Mouse (Mus musculus) liver, embryonic 13.5 days (tissue): ENCODE results near the gene Scgb1a1. TPM values are rescaled to one million over a fixed set of nuclear protein-coding genes. Genes with fewer than 3 reads are reported as not detected.

ENCODE experiments used
- ATAC-seq: fragments of 200-750 bp; cut with Nextera tagmentation; 2 replicates; pipeline ENCODE4 v1.8.0; 2017; ENCODE audit warnings: low read depth, mild to moderate bottlenecking, moderate number of reproducible peaks, moderate library complexity
- DNase-seq: peaks from one replicate; pipeline ENCODE4 v3.0.0; 2022
- H3K27ac ChIP-seq: fragments of 300-500 bp; sonication (generic); 2 replicates; pipeline ENCODE4 v1.5.1; 2015; ENCODE audit warnings: moderate library complexity, mild to moderate bottlenecking, inconsistent platforms
- H3K27me3 ChIP-seq: fragments of 300-500 bp; sonication (generic); 2 replicates; pipeline ENCODE4 v1.6.1; 2015; ENCODE audit warnings: mild to moderate bottlenecking, inconsistent platforms
- H3K36me3 ChIP-seq: fragments of 300-500 bp; sonication (generic); 2 replicates; pipeline ENCODE4 v1.6.1; 2015; ENCODE audit warnings: mild to moderate bottlenecking, inconsistent platforms
- H3K4me1 ChIP-seq: fragments of 300-500 bp; sonication (generic); replicated peaks from 2 replicates; pipeline ENCODE4 v1.6.1; 2015; ENCODE audit warnings: inconsistent platforms
- H3K4me2 ChIP-seq: fragments of 300-500 bp; sonication (generic); 2 replicates; pipeline ENCODE4 v1.6.1; 2015; ENCODE audit warnings: inconsistent platforms, mild to moderate bottlenecking, moderate library complexity
- H3K4me3 ChIP-seq: fragments of 300-500 bp; sonication (generic); replicated peaks from 2 replicates; pipeline ENCODE4 v1.5.1; 2015; ENCODE audit warnings: mild to moderate bottlenecking, inconsistent platforms
- H3K9ac ChIP-seq: fragments of 300-500 bp; sonication (generic); 2 replicates; pipeline ENCODE4 v1.6.1; 2015; ENCODE audit warnings: mild to moderate bottlenecking, inconsistent platforms
- H3K9me3 ChIP-seq: fragments of 300-500 bp; sonication (generic); replicated peaks from 2 replicates; pipeline ENCODE4 v1.6.1; 2016; ENCODE audit warnings: inconsistent platforms
- WGBS: fragments of 180-500 bp; shearing (Covaris S2); methylation state at CpG from one replicate; pipeline ENCODE4 v1.1.7; 2015; ENCODE audit not compliant: insufficient replicate concordance; 5-methylcytosine and 5-hydroxymethylcytosine counted together
- polyA plus RNA-seq: library from polyadenylated mRNA; unstranded; fragments of >200 nt; fragmentation: Nextera tagmentation; extraction: Ambion mirVana; gene quantifications from 2 replicates; pipeline ENCODE4 v1.2.1, GENCODE M21; 2015

The Scgb1a1 gene
- polyA plus RNA-seq, 1 experiment from 2014 or later = not detected

- ATAC-seq (no peak), DNase-seq (no peak)
- Histone ChIP-seq H3K36me3 (peaks cover 24% of the 10 kb centered on the region), H3K9ac (no peak overlapping the region), H3K4me3 (no peak overlapping the region), H3K9me3 (no peaks in the 10 kb centered on the region), H3K4me2 (no peak overlapping the region), H3K4me1 (no peaks in the 10 kb centered on the region), H3K27me3 (no peaks in the 10 kb centered on the region), H3K27ac (no peak overlapping the region)
- 52% methylated on average over 4 of the region's 4 CpGs for WGBS
Observed at GRCm38 (mm10) chr19:9116268-9116667, 28.5 kb upstream of the Scgb1a1 start.

GRCm38 (mm10) chr19:9112043-9112442 is 24.3 kb upstream of the Scgb1a1 start:
- DNase-seq = no peak

GRCm38 (mm10) chr19:9110182-9110869 is 22.6 kb upstream of the Scgb1a1 start:
- 46% methylated on average over 4 of the region's 4 CpGs for WGBS
- H3K27me3 ChIP-seq = no peaks in the 10 kb centered on the region
- peaks cover 16% of the 10 kb centered on the region for H3K36me3 ChIP-seq
- no peak overlapping the region for H3K9ac ChIP-seq
- no peaks in the 10 kb centered on the region for H3K9me3 ChIP-seq
- no peak overlapping the region for H3K4me3 ChIP-seq
- H3K27ac ChIP-seq = no peak overlapping the region
- H3K4me2 ChIP-seq = no peak overlapping the region
- peak; percentile 64 for ATAC-seq
- peaks cover 15% of the 10 kb centered on the region; the same call in 1 of the 2 replicates for H3K4me1 ChIP-seq
- DNase-seq = peak; percentile 20

More at GRCm38 (mm10) chr19:9112043-9112442, 24.3 kb upstream of the Scgb1a1 start:
- Histone ChIP-seq H3K27ac (no peak overlapping the region), H3K4me1 (peaks cover 5% of the 10 kb centered on the region; the same call in 1 of the 2 replicates), H3K9me3 (no peaks in the 10 kb centered on the region), H3K36me3 (peaks cover 16% of the 10 kb centered on the region), H3K9ac (no peak overlapping the region), H3K4me2 (no peak overlapping the region), H3K4me3 (no peak overlapping the region), H3K27me3 (no peaks in the 10 kb centered on the region)
- 70% methylated on average over 8 of the region's 8 CpGs for WGBS
- no peak for ATAC-seq

GRCm38 (mm10) chr19:9108536-9108935 is 20.8 kb upstream of the Scgb1a1 start:
- no peak for ATAC-seq
- no peak overlapping the region for H3K9ac ChIP-seq
- H3K4me2 ChIP-seq = no peak overlapping the region
- no peak for DNase-seq
- H3K36me3 ChIP-seq = peaks cover 11% of the 10 kb centered on the region
- H3K4me3 ChIP-seq = no peak overlapping the region
- 82% methylated on average over 1 of the region's 1 CpGs for WGBS
- no peaks in the 10 kb centered on the region for H3K27me3 ChIP-seq
- no peaks in the 10 kb centered on the region for H3K9me3 ChIP-seq
- peaks cover 15% of the 10 kb centered on the region; the same call in 1 of the 2 replicates for H3K4me1 ChIP-seq
- H3K27ac ChIP-seq = no peak overlapping the region

GRCm38 (mm10) chr19:9107379-9107755 is 19.6 kb upstream of the Scgb1a1 start:
- Histone ChIP-seq H3K27ac (no peak overlapping the region), H3K9me3 (no peaks in the 10 kb centered on the region), H3K4me2 (no peak overlapping the region), H3K4me3 (no peak overlapping the region), H3K36me3 (no peaks in the 10 kb centered on the region), H3K4me1 (peaks cover 15% of the 10 kb centered on the region; the same call in 1 of the 2 replicates), H3K27me3 (no peaks in the 10 kb centered on the region), H3K9ac (no peak overlapping the region)
- ATAC-seq (peak; percentile 43), DNase-seq (no peak)
- 69% methylated on average over 1 of the region's 1 CpGs for WGBS

GRCm38 (mm10) chr19:9106751-9107378 is 19.1 kb upstream of the Scgb1a1 start:
- Histone ChIP-seq H3K27ac (no peak overlapping the region), H3K4me2 (no peak overlapping the region), H3K4me1 (peaks cover 15% of the 10 kb centered on the region; the same call in 1 of the 2 replicates), H3K4me3 (no peak overlapping the region), H3K36me3 (no peaks in the 10 kb centered on the region), H3K27me3 (no peaks in the 10 kb centered on the region), H3K9me3 (no peaks in the 10 kb centered on the region), H3K9ac (no peak overlapping the region)
- no peak for DNase-seq
- peak; percentile 40 for ATAC-seq
- WGBS = 35% methylated on average over 4 of the region's 4 CpGs

GRCm38 (mm10) chr19:9106096-9106495 is 18.3 kb upstream of the Scgb1a1 start:
- peaks cover 15% of the 10 kb centered on the region; the same call in 1 of the 2 replicates for H3K4me1 ChIP-seq
- no peaks in the 10 kb centered on the region for H3K36me3 ChIP-seq
- no peak overlapping the region for H3K4me3 ChIP-seq
- DNase-seq = no peak
- no peak overlapping the region for H3K27ac ChIP-seq
- H3K9ac ChIP-seq = no peak overlapping the region
- no peak for ATAC-seq
- no peak overlapping the region for H3K4me2 ChIP-seq
- H3K27me3 ChIP-seq = no peaks in the 10 kb centered on the region
- H3K9me3 ChIP-seq = no peaks in the 10 kb centered on the region
- 58% methylated on average over 5 of the region's 5 CpGs for WGBS

- WGBS = 48% methylated on average over 3 of the region's 3 CpGs
- H3K27ac ChIP-seq = no peak overlapping the region
- H3K4me3 ChIP-seq = no peak overlapping the region
- H3K4me2 ChIP-seq = no peak overlapping the region
- DNase-seq (no peak), ATAC-seq (no peak)
- no peaks in the 10 kb centered on the region for H3K9me3 ChIP-seq
- H3K4me1 ChIP-seq = peaks cover 15% of the 10 kb centered on the region; the same call in 1 of the 2 replicates
- no peaks in the 10 kb centered on the region for H3K27me3 ChIP-seq
- H3K36me3 ChIP-seq = no peaks in the 10 kb centered on the region
- no peak overlapping the region for H3K9ac ChIP-seq
Observed at GRCm38 (mm10) chr19:9105101-9105685, 17.4 kb upstream of the Scgb1a1 start.

GRCm38 (mm10) chr19:9103986-9104385 is 16.2 kb upstream of the Scgb1a1 start:
- Histone ChIP-seq H3K4me2 (no peak overlapping the region), H3K9me3 (no peaks in the 10 kb centered on the region), H3K9ac (no peak overlapping the region), H3K27me3 (no peaks in the 10 kb centered on the region), H3K27ac (no peak overlapping the region), H3K4me1 (peaks cover 15% of the 10 kb centered on the region; the same call in 1 of the 2 replicates), H3K4me3 (no peak overlapping the region), H3K36me3 (no peaks in the 10 kb centered on the region)
- no peak for DNase-seq
- ATAC-seq = no peak
- 57% methylated on average over 4 of the region's 4 CpGs for WGBS

- no peak overlapping the region for H3K4me3 ChIP-seq
- H3K9me3 ChIP-seq = no peaks in the 10 kb centered on the region
- H3K4me1 ChIP-seq = no peaks in the 10 kb centered on the region
- no peak overlapping the region for H3K4me2 ChIP-seq
- H3K27me3 ChIP-seq = no peaks in the 10 kb centered on the region
- H3K9ac ChIP-seq = no peak overlapping the region
- no peak for DNase-seq
- no peak overlapping the region for H3K27ac ChIP-seq
- WGBS = 63% methylated on average over 2 of the region's 2 CpGs
- ATAC-seq = no peak
- H3K36me3 ChIP-seq = no peaks in the 10 kb centered on the region
Observed at GRCm38 (mm10) chr19:9101062-9101457, 13.3 kb upstream of the Scgb1a1 start.

- no peaks in the 10 kb centered on the region for H3K4me1 ChIP-seq
- H3K9ac ChIP-seq = no peak overlapping the region
- H3K4me2 ChIP-seq = no peak overlapping the region
- H3K36me3 ChIP-seq = no peaks in the 10 kb centered on the region
- no peak overlapping the region for H3K4me3 ChIP-seq
- ATAC-seq (no peak), DNase-seq (no peak)
- H3K9me3 ChIP-seq = no peaks in the 10 kb centered on the region
- no peak overlapping the region for H3K27ac ChIP-seq
- 65% methylated on average over 17 of the region's 17 CpGs for WGBS
- H3K27me3 ChIP-seq = no peaks in the 10 kb centered on the region
Observed at GRCm38 (mm10) chr19:9100297-9101061, 12.7 kb upstream of the Scgb1a1 start.
